ENCODE assay signal across 8 mouse cellular contexts in genomic region chr17:15704158-15704474, GRCm38 (mm10). TPM values are rescaled to one million over a fixed set of nuclear protein-coding genes. Genes with fewer than 3 reads are reported as not detected.
DNase-seq lines count a peak whose midpoint lies in the region; ATAC-seq and TF ChIP-seq lines count a peak whose summit lies in the region.

No protein-coding gene starts in this region.

- peak overlapping the region; percentile 70 for H3K4me2 ChIP-seq in heart, embryonic 14.5 days (ENCODE audit: low read length)
- H3K4me2 ChIP-seq in forebrain, embryonic 16.5 days (ENCODE audit: low read length), result peak overlapping the region; percentile 59
- H3K4me2 ChIP-seq in liver, postnatal 0 days (ENCODE audit: low read depth, low read length), result peak overlapping the region; percentile 80

- no peak for TF ChIP-seq EP300 in liver, postnatal 0 days (IDR thresholded peaks at IDR 0.05; ENCODE audit: low read depth)

- peaks cover 0 to 13% of the 10 kb centered on the region in 2 experiments; a peak in 3 of 4 replicates for H3K4me1 ChIP-seq in heart, embryonic 14.5 days (ENCODE audit: control insufficient read depth in 2 of 2, insufficient read depth in 2 of 2, low read length in 2 of 2)
- H3K4me1 ChIP-seq in ES-E14 (ENCODE audit: control insufficient read depth in 2 of 2, insufficient read depth in 2 of 2, low read length in 2 of 2, poor library complexity in 1 of 2), result peaks cover 0 to 2% of the 10 kb centered on the region in 2 experiments; a peak in 1 of 4 replicates
- peaks cover 13% of the 10 kb centered on the region for H3K4me1 ChIP-seq in forebrain, embryonic 16.5 days (replicated peaks; ENCODE audit: control insufficient read depth, insufficient read depth, low read length)
- H3K4me1 ChIP-seq in liver, postnatal 0 days (ENCODE audit: insufficient read depth), result peaks cover 3% of the 10 kb centered on the region; the same call in 1 of the 2 replicates

- in situ Hi-C loops in ES-E14 (cut with MboI; ENCODE audit: low sequenced_read_pairs in 2 of 2, unreplicated experiment in 2 of 2), result no loop called here

- peak; percentile 20; the same call in 1 of the 2 replicates for ATAC-seq in heart, embryonic 14.5 days (ENCODE audit: insufficient number of reproducible peaks, insufficient read depth, low FRiP score, low read depth)
- ATAC-seq in forebrain, embryonic 16.5 days, result peak; percentile 45
- no peak for ATAC-seq in liver, postnatal 0 days

- peak overlapping the region; percentile 91 for H3K9ac ChIP-seq in heart, embryonic 14.5 days (ENCODE audit: low read length)
- H3K9ac ChIP-seq in ES-E14 (ENCODE audit: insufficient read depth, low read depth, low read length, poor library complexity, severe bottlenecking), result peak overlapping the region; percentile 67
- H3K9ac ChIP-seq in forebrain, embryonic 16.5 days (replicated peaks; ENCODE audit: low read depth, low read length), result peak overlapping the region; percentile 80
- H3K9ac ChIP-seq in liver, postnatal 0 days (replicated peaks), result peak overlapping the region; percentile 87

- peak overlapping the region; percentile 87 to 92 for H3K4me3 ChIP-seq in heart, embryonic 14.5 days (ENCODE audit: control insufficient read depth in 1 of 2, insufficient read depth in 1 of 2, low read depth in 1 of 2, low read length in 2 of 2)
- peak overlapping the region; percentile 90 to 99 for H3K4me3 ChIP-seq in ES-E14 (ENCODE audit: insufficient read depth in 1 of 2, low read depth in 1 of 2, low read length in 2 of 2, poor library complexity in 1 of 2, severe bottlenecking in 1 of 2)
- peak overlapping the region; percentile 77 for H3K4me3 ChIP-seq in forebrain, embryonic 16.5 days (replicated peaks; ENCODE audit: low read length)
- peak overlapping the region; percentile 91 for H3K4me3 ChIP-seq in liver, postnatal 0 days (ENCODE audit: low read depth, low read length)

- no peaks in the 10 kb centered on the region for H3K9me3 ChIP-seq in heart, embryonic 14.5 days (ENCODE audit: control insufficient read depth, low read length)
- no peaks in the 10 kb centered on the region for H3K9me3 ChIP-seq in ES-E14 (ENCODE audit: control insufficient read depth, insufficient read depth, low read depth, low read length)
- H3K9me3 ChIP-seq in forebrain, embryonic 16.5 days (ENCODE audit: control insufficient read depth, low read length), result no peaks in the 10 kb centered on the region
- no peaks in the 10 kb centered on the region for H3K9me3 ChIP-seq in liver, postnatal 0 days (ENCODE audit: low read length)

- H3K27ac ChIP-seq in heart, embryonic 14.5 days (replicated peaks in 1 of 2; ENCODE audit: control insufficient read depth in 1 of 2, insufficient read depth in 1 of 2, low read depth in 2 of 2, low read length in 2 of 2), result peak overlapping the region; percentile 85 to 95
- no peak overlapping the region for H3K27ac ChIP-seq in ES-E14 (ENCODE audit: insufficient read depth, low read depth, low read length, poor library complexity, severe bottlenecking)
- peak overlapping the region; percentile 76; the same call in 1 of the 2 replicates for H3K27ac ChIP-seq in forebrain, embryonic 16.5 days (ENCODE audit: low read length)
- H3K27ac ChIP-seq in liver, postnatal 0 days (ENCODE audit: low read depth), result peak overlapping the region; percentile 98

- DNase-seq in heart, postnatal 4 days, result no peak
- no peak for DNase-seq in ES-E14 (ENCODE audit: low read depth, low spot score)
- DNase-seq in liver, postnatal 0 days, result no peak
- no peak for DNase-seq in urinary bladder, postnatal 10 days (ENCODE audit: low spot score)
- DNase-seq in right cerebral cortex, postnatal 14 days, result no peak
- no peak for DNase-seq in gastrocnemius, adult 18-20 months (ENCODE audit: low spot score)

- 6% methylated on average over 12 of the region's 12 CpGs for WGBS in heart, embryonic 14.5 days
- 3% methylated on average over 12 of the region's 12 CpGs for WGBS in forebrain, embryonic 16.5 days
- whole genome bisulfite sequencing in liver, postnatal 0 days (ENCODE audit: insufficient replicate concordance), result 3% methylated on average over 12 of the region's 12 CpGs

- H3K36me3 ChIP-seq in heart, embryonic 14.5 days (ENCODE audit: control insufficient read depth, insufficient read depth, low read length), result peaks cover 20% of the 10 kb centered on the region
- peaks cover 2% of the 10 kb centered on the region; the same call in 1 of the 2 replicates for H3K36me3 ChIP-seq in ES-E14 (ENCODE audit: control insufficient read depth, insufficient read depth, low read length, poor library complexity, severe bottlenecking)
- H3K36me3 ChIP-seq in forebrain, embryonic 16.5 days (ENCODE audit: control insufficient read depth, insufficient read depth), result peaks cover 8% of the 10 kb centered on the region
- peaks cover 13% of the 10 kb centered on the region for H3K36me3 ChIP-seq in liver, postnatal 0 days (replicated peaks; ENCODE audit: insufficient read depth, low read length)

- no peaks in the 10 kb centered on the region for H3K27me3 ChIP-seq in heart, embryonic 14.5 days (ENCODE audit: control insufficient read depth, insufficient read depth, low read length)
- H3K27me3 ChIP-seq in forebrain, embryonic 16.5 days (replicated peaks; ENCODE audit: control insufficient read depth, insufficient read depth, low read length), result no peaks in the 10 kb centered on the region
- H3K27me3 ChIP-seq in liver, postnatal 0 days (ENCODE audit: insufficient read depth, low read length), result no peaks in the 10 kb centered on the region

- no peak for TF ChIP-seq CTCF in liver, postnatal 0 days (IDR thresholded peaks at IDR 0.05; ENCODE audit: low read depth)

TF ChIP-seq in ES-E14, 5 proteins besides CTCF, POLR2A, EP300 and RAD21:
- TF ChIP-seq ZC3H11A (IDR thresholded peaks at IDR 0.05; ENCODE audit: borderline replicate concordance, low read depth, low read length) (no peak), HCFC1 (IDR thresholded peaks at IDR 0.05; ENCODE audit: borderline replicate concordance, insufficient read depth, low read length) (no peak), MAFK (IDR thresholded peaks at IDR 0.05; ENCODE audit: insufficient read depth, low read depth, low read length) (no peak), ZNF384 (IDR thresholded peaks at IDR 0.05; ENCODE audit: low read depth, low read length) (no peak), CHD2 (IDR thresholded peaks at IDR 0.05; ENCODE audit: low read depth, low read length) (no peak)
TF ChIP-seq in ES-E14: peak in this region for 0.

RNA-seq across cellular contexts. Expression of gene Chd1, which starts 0.7 kb away (rescaled TPM):
- polyA plus RNA-seq in heart, embryonic 14.5 days (2014; fragmentation: Nextera tagmentation; extraction: Ambion mirVana), result 18.2 and 21.2 TPM in 2 replicates
- 10 to 100 TPM; 28.0 TPM for total RNA-seq in heart, postnatal 4 days (2021)
- 34.8 and 39.8 TPM in 2 replicates for total RNA-seq in ES-E14 (2012; rRNA removed)
- polyA plus RNA-seq in forebrain, embryonic 16.5 days (2015; fragmentation: Nextera tagmentation; extraction: Ambion mirVana), result 15.5 and 23.1 TPM in 2 replicates
- polyA plus RNA-seq in liver, postnatal 0 days (2015; fragmentation: Nextera tagmentation; extraction: Ambion mirVana), result 10.7 and 12.5 TPM in 2 replicates
- total RNA-seq in gastrocnemius, adult 18-20 months (2021), result 10 to 100 TPM; 12.0 to 14.7 TPM
